Mouse (Mus musculus) heart, adult 9 months (tissue): ENCODE results near the gene Kazn.
A peak's percentile ranks its signal among the peaks of the same experiment; 100 is the strongest.

ENCODE experiments used
- DNase-seq, 2 experiments: peaks; one replicate each; pipeline ENCODE4 v3.0.0; 2022; ENCODE audit warnings: low spot score in 2 of 2

Kazn gene

DNA sequence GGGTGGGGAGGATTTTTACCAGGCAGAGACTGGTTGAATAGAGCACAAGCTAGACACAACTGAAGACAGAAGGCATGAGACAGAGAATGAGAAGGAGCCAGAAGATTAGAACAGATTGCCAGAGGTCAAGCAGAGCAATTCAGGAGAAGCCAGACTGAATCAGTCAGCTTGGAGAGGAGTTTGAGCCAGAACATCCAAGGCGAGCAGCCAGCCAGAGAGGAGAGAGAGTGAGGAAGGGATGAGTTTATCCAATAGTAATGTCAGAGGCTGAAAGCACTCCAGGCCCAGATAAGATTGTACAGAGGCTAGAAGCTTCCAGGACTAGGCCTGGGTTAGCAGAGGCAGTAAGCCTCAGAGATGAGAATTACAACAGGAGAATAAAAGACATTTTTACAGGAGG lies 118.0 kb downstream of the Kazn start:
- peak in 1 of 2 experiments; percentile 21 for DNase-seq

DNA sequence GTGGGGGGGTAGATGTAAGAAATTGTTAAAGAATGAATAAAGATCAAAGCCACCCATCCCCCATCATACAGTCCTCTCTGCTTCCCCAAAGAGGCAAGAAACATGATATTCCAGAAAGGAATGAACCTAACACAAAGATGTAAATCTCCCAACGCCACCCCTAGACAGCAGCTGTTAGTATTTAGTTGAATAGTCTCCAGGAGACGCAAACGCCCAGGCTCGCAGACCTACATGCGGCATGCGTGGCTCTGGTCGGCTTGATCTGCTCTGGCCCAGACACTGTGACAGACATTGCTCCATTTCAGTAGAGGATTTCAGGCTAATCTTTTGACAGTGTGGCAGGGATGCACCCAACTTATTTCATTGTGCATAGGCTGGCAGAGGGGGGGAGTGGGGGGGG lies 120.7 kb downstream of the Kazn start:
- DNase-seq = no peak

DNA sequence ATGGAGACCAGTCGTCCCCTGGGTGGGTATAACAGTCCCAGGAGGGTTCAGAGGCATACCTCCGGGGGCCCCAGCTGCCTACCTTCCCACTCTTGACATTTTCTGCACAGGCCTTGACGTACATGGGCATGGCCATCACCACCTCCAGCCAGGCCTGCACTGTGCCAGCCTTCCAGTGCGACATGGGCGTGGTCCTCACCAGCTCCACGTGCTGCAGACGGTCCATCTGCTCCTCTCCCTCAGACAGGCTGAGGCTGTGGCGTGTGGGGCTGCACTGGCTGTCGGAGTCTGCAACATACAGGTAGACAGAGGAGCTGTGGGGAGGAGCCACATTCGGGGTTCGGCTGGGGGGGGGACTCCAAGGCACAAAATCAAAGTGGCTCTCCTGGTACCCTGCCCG lies 121.2 kb downstream of the Kazn start:
- DNase-seq = no peak

DNA sequence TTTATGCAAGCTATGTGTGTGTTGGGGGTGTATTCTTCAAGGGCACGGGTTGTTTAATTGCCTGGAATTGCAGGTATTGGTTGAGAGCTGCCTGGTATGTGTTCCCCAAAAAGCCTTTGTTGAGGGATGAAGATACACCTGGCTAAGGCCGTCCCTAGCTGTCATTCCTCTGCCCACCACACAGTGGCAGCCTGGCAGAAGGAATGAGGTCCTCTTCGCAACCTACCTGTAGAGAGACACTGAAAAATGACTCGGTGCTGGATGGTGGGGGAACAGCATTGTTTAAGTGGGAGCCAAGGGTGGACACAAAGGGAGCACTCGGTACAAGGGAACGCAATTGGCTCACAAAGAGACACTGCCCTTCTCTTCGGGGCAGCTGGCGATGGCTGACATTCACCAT lies 125.9 kb downstream of the Kazn start:
- no peak for DNase-seq

DNA sequence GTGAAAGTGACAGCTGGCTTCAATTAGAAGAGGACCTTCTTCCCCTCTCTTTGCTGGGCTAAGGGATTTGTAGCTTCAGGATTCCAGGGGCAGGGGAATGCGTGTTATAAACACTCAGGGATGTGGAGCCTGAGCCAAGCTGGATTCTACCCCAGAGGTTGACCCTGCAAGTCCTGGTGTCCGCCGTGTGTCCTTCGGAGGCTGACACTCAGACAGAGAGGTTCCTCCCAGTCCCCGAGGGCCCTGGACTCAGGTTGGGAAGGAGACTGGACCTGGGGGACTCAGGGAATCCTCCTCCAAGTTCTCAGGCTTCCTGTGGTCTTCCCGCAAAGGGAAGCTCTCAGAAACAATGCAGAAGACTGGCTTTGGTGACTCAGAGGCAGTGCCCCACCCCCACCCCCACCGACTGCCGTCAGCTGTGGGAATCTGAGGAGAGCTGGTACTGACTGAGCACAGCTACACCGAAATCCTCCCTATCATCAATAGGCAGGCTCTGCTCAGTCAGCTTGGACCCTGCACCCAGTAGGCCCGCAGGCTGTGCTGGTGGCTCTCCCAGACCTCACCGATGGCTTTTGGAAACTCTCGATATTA lies 136.0 kb downstream of the Kazn start:
- DNase-seq = no peak

DNA sequence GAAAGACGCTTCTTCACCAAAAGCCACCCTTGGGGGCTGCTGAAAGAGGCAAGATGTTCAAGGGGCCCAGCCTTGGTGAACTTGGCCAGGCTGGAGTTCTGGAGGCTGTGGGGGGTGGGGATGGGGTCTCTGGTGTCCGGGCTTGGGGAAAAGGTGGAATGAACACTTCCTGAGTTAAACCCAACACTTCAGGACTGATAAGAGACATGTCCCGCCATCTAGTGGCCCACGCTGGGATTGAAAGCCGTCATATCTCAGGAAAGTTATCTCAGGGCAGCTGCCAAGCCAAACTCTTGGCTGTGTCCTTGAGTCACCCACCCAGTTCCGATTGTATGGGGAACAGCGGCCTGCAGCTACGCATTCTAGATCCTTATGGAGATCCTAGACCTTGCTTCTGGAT lies 140.9 kb downstream of the Kazn start:
- DNase-seq = peak; percentile 65 to 87

DNA sequence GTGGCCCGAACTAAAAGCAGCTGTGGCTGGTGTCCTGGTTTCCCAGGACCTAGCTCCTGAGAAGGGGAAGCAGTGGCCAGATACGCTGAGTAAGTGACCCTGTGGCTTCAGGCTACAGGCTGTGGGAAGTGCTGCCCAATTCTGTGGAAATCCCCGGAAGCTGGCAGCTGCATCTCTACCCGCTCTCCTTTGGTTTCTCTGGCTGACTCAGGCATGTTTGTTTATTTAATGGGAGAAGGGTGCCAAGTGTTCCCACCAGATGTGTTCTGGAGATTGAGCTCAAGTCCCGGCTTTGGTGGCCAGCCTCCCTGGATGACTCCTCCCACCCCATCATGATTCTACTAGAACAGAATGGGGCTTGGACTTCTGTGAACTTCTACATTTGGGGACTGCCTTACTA lies 141.3 kb downstream of the Kazn start:
- peak; percentile 87 to 88 for DNase-seq

DNA sequence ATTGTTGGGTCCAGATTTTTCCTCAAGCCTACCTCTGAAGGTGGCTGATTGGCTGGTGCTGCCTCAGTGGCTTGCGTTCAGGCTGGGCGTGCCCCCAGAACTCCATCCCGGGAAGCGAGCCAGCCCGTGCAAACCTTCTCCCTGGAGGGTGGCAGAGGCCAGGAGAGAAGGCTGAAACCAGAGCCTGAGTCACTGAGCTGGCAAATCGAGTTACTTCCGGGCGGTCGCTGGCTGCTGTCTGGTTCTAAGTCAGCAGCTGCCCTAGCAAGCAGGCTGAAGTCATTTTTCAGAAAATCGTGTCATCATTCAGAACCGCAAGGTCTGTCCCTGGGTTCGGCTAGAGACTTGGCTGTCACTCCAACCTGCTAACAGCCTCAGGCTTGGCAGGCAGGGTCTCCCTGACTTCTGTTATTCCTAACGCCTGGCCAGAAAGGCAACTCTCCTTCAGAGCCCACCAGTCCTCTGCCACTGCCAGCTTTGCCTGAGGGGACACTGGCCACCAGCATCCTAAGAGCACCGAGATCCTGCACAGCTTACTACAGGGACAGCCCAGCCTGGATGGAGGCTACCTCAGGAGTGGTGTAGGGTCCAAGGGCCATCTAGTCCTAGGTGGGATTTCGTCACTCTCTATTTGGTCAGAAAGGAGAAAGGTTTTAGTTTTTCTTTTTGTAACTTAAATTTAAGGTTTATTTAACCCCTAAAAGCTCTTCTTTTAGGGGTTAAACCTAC lies 143.5 kb downstream of the Kazn start:
- peak; percentile 72 to 84 for DNase-seq

DNA sequence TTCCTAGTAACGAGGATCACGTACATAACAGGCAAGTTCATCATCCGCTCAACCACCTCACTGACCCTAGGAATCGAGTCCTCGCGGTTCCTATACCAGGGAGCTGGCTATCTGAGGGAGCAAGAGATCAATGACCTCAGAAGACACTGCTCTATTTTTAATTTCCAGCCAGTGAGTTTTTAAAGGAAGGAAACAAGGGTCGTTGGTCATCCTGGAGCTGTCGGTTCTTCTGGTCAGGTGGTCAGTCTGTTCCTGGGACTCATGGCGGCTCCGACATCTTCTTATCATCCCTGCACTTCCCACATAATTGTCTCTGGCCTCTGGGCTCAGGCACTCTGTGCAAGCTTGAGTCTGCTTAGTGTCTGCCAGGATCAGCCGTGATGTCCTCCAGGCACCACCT lies 144.8 kb downstream of the Kazn start:
- DNase-seq = no peak

DNA sequence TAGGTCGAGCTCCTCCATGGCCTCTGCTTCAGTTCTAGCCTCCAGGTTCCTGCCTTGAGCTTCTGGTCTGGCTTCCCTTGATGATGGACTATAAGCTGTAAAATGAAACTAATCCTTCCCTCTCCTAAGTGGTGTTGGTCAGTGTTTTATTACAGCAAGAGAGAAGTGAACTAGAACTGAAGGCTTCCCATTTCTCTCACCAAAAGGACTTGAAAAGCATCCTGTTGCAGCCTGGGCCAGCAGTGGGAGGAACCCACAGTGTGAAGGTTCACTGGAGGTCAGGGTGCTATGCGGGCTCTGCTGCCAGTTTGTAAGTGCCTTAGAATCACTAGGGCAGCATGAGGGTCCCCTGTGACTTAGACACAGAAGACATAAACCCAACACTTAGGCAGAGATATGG lies 148.1 kb downstream of the Kazn start:
- DNase-seq = no peak

DNA sequence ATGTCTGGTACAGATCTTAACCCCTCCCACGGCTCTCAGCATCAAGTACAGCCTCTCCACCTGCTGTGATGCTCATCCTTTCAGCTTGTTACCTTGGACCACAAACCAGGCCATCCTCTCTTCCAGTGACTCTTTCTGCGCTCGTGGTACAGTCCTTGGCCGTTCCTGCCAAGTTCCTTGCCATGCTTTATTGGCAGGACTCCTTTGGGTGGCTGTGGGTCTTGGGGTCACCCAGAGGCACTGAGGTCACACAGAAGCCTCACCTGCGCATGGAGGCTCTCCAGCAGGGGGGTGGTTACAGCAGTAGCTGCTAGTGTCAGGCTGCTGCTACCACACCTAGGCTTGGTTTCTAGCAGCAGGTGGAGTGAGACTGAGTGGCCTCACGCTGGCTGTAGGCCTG lies 149.2 kb downstream of the Kazn start:
- DNase-seq = no peak

DNA sequence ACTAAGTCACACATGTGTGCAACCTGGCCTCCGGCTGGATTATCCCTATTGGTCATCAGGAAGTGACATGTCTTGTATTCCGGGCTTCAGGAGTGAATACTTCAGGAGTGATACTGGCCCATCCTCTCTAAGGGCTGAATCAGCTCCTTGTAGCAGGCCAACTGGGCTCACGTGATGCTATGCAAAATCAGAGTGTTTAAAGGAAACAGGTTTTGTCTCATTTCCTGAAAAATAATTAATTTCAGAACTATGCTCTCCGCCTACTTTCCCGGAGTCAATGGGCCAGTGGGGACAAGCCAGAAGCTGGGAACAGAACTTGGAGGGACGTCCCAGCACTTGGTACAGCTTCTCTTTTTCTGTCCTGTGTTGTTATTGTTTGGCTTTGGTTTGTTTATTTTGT lies 150.4 kb downstream of the Kazn start:
- DNase-seq = no peak

DNA sequence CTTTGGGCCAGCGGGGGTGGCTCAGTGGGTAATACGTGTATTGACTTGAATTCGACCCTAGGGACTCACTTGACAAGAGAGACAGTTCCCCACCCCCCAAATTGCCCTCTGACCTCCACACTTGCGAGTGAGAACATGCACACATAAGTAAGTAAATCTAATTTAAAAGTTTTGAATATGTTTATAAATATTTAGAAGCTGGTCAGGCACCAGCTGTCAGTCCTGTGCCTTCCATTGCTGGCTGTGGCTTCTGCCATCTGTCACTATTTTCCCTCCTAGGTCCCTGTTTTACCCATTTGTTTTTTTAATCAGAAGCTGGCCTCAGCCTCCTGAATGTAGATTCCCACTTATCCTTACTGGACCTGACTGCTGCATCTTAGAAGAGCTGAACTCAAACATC lies 150.8 kb downstream of the Kazn start:
- DNase-seq = no peak

DNA sequence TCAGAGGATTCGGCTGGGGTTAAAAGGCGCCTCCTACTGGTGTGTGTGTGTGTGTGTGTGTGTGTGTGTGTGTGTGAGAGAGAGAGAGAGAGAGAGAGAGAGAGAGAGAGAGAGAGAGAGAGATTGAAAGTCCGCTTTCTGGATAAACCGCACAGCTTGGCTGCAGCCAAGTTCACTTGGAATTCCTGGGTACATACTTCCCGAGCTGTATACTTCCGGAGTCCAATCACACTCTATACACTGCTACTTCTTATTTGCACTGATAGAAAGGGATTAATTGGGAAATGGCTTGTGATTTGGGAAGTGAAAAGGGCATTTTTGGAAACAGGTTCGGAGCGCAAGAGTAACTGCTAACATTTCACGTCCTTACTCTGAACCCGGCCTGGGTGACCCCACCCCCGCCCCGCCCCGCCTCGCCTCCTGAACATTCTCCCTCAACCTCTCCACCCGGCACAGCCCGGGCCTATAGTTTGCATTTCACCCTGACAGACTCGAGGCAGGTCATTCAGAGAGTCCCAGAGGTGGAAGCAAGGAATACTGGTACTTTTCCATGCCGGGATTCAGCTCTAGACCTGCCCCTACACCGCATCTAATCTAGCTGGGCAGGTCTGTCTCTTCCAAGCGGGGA lies 154.2 kb downstream of the Kazn start:
- DNase-seq = no peak

DNA sequence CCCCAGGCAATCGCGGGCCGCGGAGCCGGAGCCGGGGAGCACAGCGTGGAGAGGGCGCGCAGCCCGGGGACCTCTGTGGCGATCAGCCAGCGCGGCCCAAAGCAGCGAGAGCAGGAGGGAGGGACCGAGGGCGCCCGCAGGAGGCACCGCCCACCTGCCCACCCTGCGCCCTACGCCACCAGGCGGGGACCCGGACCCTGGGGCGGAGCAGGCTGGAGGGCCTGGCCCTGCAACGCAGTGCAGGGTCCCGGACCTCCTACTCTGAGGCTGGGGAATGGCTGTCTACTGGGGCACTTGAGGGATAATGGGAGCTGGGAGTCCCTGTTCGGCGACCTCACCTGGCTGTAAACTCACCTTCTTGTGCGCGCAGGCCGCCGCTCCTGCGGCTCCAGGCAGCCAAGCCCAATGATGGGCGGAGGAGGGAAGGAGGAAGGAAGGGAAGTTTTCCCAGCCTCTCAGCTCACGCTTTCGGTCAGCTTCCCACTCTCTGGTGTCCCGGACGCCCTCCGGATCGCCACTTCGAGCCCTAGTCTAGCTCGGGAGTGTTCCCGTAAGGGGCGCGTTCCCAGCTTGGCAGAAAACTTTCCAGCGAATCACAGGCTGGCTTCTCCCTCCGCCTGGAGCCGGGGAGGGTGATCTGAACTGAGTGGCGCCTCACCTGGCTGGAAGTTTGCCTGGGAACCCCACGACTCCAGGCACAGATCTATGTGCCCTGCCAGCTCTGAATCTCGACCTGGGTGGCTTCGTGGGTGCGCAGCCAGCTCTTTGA lies 154.9 kb downstream of the Kazn start, which contains the start of gene Tmem51:
Tmem51 (minus strand) TSS at position 174 of the 769 bp plus-strand sequence.
- DNase-seq = peak; percentile 46 to 57

DNA sequence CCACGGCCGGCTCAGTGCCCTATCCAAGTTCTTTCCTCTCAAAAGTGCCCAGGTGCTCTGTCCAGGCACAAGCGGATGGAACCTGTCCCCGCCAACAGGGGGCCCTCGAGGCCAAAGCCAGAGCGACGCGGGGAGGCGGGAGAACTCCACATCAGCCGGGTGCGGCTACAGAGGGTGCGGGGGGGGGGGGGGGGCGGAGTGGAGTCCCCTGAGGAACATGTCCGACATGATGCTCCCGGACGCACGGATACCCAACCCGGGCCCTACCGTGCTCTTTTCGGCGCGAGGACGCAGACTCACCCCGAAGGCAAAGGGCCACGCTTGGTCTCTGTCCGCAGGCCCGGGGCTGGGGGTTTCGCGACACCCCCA lies 155.5 kb downstream of the Kazn start:
- DNase-seq = peak; percentile 46 to 65

DNA sequence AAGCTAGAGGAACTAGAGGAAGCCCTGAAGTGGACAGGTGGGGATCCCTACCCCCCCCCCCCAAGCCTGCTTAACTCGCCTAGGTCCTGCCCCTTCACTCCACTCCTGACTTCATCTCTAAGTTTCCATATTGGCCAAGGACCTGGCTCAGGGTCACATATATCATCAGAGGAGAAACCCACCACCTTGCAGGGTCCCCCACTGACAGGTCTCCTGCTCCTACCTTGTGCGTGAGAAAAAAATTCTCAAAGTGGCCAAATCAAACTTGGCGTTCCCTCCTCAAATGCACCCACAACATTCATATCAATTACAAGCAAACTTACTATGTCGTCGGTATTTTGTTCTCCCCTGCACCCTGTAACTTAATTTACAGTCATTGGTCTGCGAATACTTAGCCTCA lies 156.0 kb downstream of the Kazn start:
- DNase-seq = no peak

DNA sequence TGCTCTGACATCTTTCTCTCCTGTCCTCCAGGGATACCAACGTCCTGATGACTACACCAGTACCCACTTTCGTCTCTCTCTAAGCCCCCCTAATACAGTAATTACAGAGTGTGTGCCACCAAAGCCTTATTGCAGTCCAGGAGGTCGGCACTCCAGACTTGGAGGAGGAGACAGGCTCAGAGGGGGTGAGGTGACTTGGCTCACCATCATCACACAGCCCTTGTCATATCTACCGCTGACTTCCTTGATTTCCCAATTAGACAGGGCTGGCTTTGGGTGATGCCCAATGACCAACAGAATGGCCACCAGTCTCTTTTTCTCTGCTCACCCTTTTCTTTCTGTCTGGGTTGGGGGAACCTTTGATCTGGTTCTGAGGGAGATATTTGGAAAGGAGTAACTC lies 156.5 kb downstream of the Kazn start:
- no peak for DNase-seq

DNA sequence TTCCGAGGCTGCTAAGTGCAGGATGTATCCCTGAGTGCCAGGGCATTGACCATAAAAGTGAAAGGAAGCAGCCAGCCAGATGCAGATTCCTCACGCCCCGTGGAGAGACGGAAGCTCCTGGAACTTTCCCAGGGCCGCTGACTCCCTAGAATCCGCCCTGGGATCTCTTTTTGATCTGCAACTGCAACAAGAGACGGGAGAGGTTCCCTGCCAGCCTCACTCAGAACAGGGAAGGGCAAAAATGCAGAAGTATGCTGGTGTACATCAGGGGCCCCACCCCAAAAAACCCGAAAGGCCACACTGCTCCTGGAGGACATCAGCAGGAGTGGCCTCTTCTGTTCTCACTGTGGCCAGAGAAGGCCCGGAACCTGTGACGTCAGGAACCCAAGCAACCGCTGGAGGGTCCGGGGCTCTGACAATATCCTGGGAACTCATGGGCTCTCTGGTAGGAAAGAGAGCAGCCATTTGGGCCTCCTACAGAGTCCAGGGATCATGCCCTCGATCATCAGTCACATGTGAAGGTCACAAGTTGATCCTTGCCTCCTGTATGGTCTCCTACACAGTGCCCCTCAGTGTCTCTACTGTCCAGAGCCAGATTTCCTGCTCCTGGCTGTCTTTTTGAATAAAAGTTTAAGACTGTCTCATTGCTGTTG lies 157.4 kb downstream of the Kazn start:
- DNase-seq = peak; percentile 46 to 47

DNA sequence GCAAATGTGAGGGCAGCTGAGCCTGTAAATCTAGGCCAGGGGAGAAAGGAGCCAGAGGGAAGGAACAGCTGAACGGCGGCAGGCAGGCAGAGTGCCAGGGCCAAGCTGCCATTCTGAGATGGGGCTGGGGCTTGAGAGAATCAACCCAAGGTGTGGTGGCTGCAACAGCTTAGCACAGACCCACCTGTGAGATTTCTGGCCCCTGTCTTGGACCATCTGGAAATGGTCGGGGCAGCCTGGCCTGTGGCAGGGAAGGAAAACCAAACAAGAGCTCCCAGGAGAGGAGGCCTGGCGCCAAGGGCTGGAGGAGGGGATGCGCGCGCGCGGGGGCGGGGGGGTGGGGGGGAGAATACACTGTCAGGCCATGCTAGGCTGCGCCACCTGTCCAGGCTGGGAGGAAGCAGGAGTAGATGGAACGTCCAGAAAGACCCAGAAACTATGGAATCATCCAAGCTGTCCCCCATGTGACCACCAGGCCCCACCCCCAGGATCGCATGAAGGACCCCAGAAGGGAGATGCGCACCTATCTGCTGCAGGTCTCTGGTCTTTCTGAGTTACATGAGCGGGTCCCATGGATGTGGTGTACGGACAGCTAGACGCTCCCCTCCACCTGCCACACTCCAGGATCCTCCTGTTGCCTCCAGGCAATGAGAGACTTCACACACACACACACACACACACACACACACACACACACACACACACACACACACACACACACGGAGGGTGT lies 158.1 kb downstream of the Kazn start:
- no peak for DNase-seq

DNA sequence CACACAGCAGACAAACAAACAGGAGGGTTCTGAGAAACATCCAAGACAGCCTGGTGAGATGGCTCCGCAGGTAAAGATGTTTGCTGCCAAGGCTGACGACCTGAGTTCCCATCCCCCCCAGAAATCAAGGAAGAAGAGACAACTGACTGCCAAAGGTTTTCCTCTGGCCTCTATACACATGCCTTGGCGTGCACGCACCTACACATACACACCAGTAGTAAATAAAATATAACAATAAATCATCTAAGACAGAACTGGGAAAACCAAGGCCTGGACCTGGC lies 158.8 kb downstream of the Kazn start:
- no peak for DNase-seq
